ENCODE assay signal across 19 mouse cellular contexts in the genomic region with DNA sequence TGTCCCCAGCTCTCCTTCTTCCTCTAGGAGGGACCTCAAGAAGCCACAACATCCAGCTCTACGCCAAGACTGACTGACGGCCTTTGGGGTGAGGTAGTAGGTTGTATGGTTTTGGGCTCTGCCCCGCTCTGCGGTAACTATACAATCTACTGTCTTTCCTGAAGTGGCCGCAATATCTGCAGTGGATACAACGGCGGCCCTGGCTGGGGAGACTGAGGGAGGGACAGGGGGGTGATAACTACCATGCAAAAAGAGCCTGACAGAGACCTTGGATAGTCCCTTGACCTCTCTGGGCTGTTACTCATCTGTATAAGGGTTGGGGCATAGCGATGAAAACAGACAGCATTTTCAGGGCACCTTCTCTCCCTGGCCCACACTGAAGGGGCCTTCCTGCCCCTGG. TPM values are rescaled to one million over a fixed set of nuclear protein-coding genes. Genes with fewer than 3 reads are reported as not detected.
DNase-seq lines count a peak whose midpoint lies in the region; ATAC-seq and TF ChIP-seq lines count a peak whose summit lies in the region.
"Had no signal": no experiment of that assay in that cellular context is flagged by ENCODE, and none has a peak within 500 bp of the region (broad histone marks: within the 10 kb centered on the region; RNA-seq: fewer than 3 reads in every experiment).

No protein-coding gene starts in this region.

- TF ChIP-seq CTCF in kidney, adult 2 months (conservative IDR thresholded peaks at IDR 0.05; ENCODE audit: insufficient read depth, insufficient read length, low read depth, low read length): no peak

- peaks cover 28% of the 10 kb centered on the region for H3K4me1 ChIP-seq in embryonic facial prominence, embryonic 15.5 days
- H3K4me1 ChIP-seq in embryonic facial prominence, embryonic 10.5 days: peaks cover 15% of the 10 kb centered on the region
- H3K4me1 ChIP-seq in kidney, adult 2 months (ENCODE audit: control insufficient read depth, insufficient read depth, low read length): peaks cover 70% of the 10 kb centered on the region
- peaks cover 46% of the 10 kb centered on the region for H3K4me1 ChIP-seq in brown adipose tissue, adult 24 weeks (ENCODE audit: control insufficient read depth, insufficient read depth, insufficient read length, low read length)
- H3K4me1 ChIP-seq: liver, embryonic 15.5 days; midbrain, embryonic 12.5 days had no signal

- H3K36me3 ChIP-seq in embryonic facial prominence, embryonic 15.5 days: peaks cover 62% of the 10 kb centered on the region
- no peaks in the 10 kb centered on the region for H3K36me3 ChIP-seq in embryonic facial prominence, embryonic 10.5 days (replicated peaks)
- H3K36me3 ChIP-seq in kidney, adult 2 months (ENCODE audit: control insufficient read depth, insufficient read depth, low read length): peaks cover 7% of the 10 kb centered on the region; the same call in 1 of the 2 replicates
- H3K36me3 ChIP-seq: liver, embryonic 15.5 days had no signal

- H3K9me3 ChIP-seq in embryonic facial prominence, embryonic 15.5 days (replicated peaks): no peaks in the 10 kb centered on the region
- H3K9me3 ChIP-seq in embryonic facial prominence, embryonic 10.5 days: no peaks in the 10 kb centered on the region
- H3K9me3 ChIP-seq: heart, embryonic 13.5 days; limb, embryonic 13.5 days; liver, embryonic 15.5 days; midbrain, embryonic 12.5 days had no signal

- DNase-seq in adrenal gland, adult (ENCODE audit: inconsistent age in 2 of 2, low spot score in 1 of 2): peak; percentile 71 to 90
- no peak for DNase-seq in adrenal gland, adult 18-20 months (ENCODE audit: low spot score in 2 of 2)
- no peak for DNase-seq in embryonic facial prominence, embryonic 10.5 days (ENCODE audit: low spot score)
- DNase-seq in kidney, adult 2 months: no peak
- no peak for DNase-seq in kidney, postnatal 36 days
- DNase-seq in urinary bladder, postnatal 36 days (ENCODE audit: low spot score in 2 of 2): no peak
- DNase-seq: right cerebral cortex, postnatal 14 days; thymus, postnatal 36 days had no signal

- ATAC-seq in embryonic facial prominence, embryonic 15.5 days (ENCODE audit: insufficient number of reproducible peaks, low FRiP score, low TSS enrichment, low read depth): no peak
- ATAC-seq: forebrain, embryonic 16.5 days; inflammation-experienced regulatory T-cells, adult 6 months; lung, postnatal 0 days had no signal

- H3K4me2 ChIP-seq in embryonic facial prominence, embryonic 15.5 days (replicated peaks): no peak overlapping the region
- H3K4me2 ChIP-seq: heart, embryonic 13.5 days; limb, embryonic 13.5 days; liver, embryonic 15.5 days; midbrain, embryonic 12.5 days had no signal

- WGBS in embryonic facial prominence, embryonic 15.5 days: 89% methylated on average over 8 of the region's 8 CpGs
- 90% methylated on average over 8 of the region's 8 CpGs for WGBS in embryonic facial prominence, embryonic 10.5 days
- 68% methylated on average over 8 of the region's 8 CpGs for WGBS in kidney, adult 2 months

- 0 out of 2 replicates have a peak, but pooled peaks cover 4% of the 10 kb centered on the region for H3K27me3 ChIP-seq in embryonic facial prominence, embryonic 15.5 days
- H3K27me3 ChIP-seq in embryonic facial prominence, embryonic 10.5 days (replicated peaks; ENCODE audit: low read depth, poor library complexity, severe bottlenecking): peaks cover 68% of the 10 kb centered on the region
- H3K27me3 ChIP-seq in kidney, adult 2 months (replicated peaks; ENCODE audit: control insufficient read depth, insufficient read depth, low read length): no peaks in the 10 kb centered on the region
- H3K27me3 ChIP-seq: limb, embryonic 13.5 days; liver, embryonic 15.5 days had no signal

- no peak for TF ChIP-seq POLR2A in kidney, adult 2 months (IDR thresholded peaks at IDR 0.05; ENCODE audit: low read depth, low read length)

- H3K27ac ChIP-seq in embryonic facial prominence, embryonic 15.5 days (replicated peaks): 0 out of 2 replicates have a peak overlapping the region, but pooled peaks have one; percentile 4
- H3K27ac ChIP-seq in embryonic facial prominence, embryonic 10.5 days (replicated peaks): no peak overlapping the region
- H3K27ac ChIP-seq in kidney, adult 2 months (ENCODE audit: insufficient read depth, low read depth, low read length): peak overlapping the region; percentile 89
- H3K27ac ChIP-seq in brown adipose tissue, adult 24 weeks (replicated peaks; ENCODE audit: low read depth, low read length): peak overlapping the region; percentile 73; the same call in 1 of the 2 replicates
- H3K27ac ChIP-seq: heart, embryonic 13.5 days; limb, embryonic 13.5 days; liver, embryonic 15.5 days; midbrain, embryonic 12.5 days had no signal

- H3K4me3 ChIP-seq in embryonic facial prominence, embryonic 15.5 days (replicated peaks): no peak overlapping the region
- H3K4me3 ChIP-seq in embryonic facial prominence, embryonic 10.5 days: no peak overlapping the region
- H3K4me3 ChIP-seq in kidney, adult 2 months (ENCODE audit: insufficient read depth, low read depth, low read length): no peak overlapping the region
- H3K4me3 ChIP-seq in brown adipose tissue, adult 24 weeks (ENCODE audit: insufficient read depth, low read depth, low read length): no peak overlapping the region
- H3K4me3 ChIP-seq: heart, embryonic 13.5 days; limb, embryonic 13.5 days; liver, embryonic 15.5 days; midbrain, embryonic 12.5 days had no signal

- H3K9ac ChIP-seq in embryonic facial prominence, embryonic 15.5 days: no peak overlapping the region
- H3K9ac ChIP-seq: heart, embryonic 13.5 days; limb, embryonic 13.5 days; liver, embryonic 15.5 days; midbrain, embryonic 12.5 days had no signal

RNA-seq across cellular contexts. Expression of gene Ppara, which starts 28.3 kb away (rescaled TPM):
- 100 to 1,000 TPM in 1 of 2 experiments, 10 to 100 TPM in 1; 30.9 to 107 TPM for total RNA-seq in adrenal gland, adult 18-20 months (2021)
- 3.6 and 5.0 TPM in 2 replicates for polyA plus RNA-seq in embryonic facial prominence, embryonic 15.5 days (2015; fragmentation: Nextera tagmentation; extraction: Ambion mirVana)
- polyA plus RNA-seq in embryonic facial prominence, embryonic 10.5 days (2016; fragmentation: Nextera tagmentation; extraction: Ambion mirVana): 0.29 and 0.75 TPM in 2 replicates
- polyA plus RNA-seq in kidney, adult 2 months (2012; rRNA removed): 31.3 and 32.5 TPM in 2 replicates
- polyA plus RNA-seq in brown adipose tissue, adult 24 weeks (2012; ENCODE audit: insufficient read depth, insufficient read length, missing spikeins): 53.5 and 108 TPM in 2 replicates
- total RNA-seq: megakaryocyte progenitor cell, adult 5-6 weeks; monocyte, adult 5-6 weeks had no signal
- polyA plus RNA-seq: inflammation-experienced regulatory T-cells, adult 6 months had no signal

Comparison
In these comparisons a context has a peak if more than half of its experiments do, and no peak if none do; other contexts are left out.
1. DNase-seq: peak in adrenal gland, adult (2 of 2); none in adrenal gland, adult 18-20 months (0 of 2), embryonic facial prominence, embryonic 10.5 days (single experiment), kidney, adult 2 months (single experiment), kidney, postnatal 36 days (0 of 2) and urinary bladder, postnatal 36 days (0 of 2).